In the genomic region with DNA sequence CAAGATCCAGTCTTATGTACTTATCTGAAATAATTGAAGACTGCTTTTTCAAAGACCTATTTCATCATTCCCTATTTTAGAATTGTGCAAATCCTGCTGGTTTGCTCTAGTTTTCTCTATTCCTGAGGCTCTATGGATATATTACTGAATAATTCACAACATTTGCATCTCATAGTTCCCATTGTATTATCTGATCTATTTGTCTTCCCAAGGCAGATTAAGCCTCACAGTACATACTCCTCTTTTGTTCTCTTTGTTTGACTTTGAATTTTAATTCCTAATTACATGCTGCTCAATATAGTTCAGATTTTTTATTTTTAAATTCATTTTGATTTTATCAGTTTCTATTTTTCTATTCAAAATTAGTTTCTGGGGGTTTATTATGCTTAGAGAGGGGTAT, we compare ENCODE assay signal across 25 mouse cellular contexts.
"Had no signal": no experiment of that assay in that cellular context is flagged by ENCODE, and none has a peak within 500 bp of the region (broad histone marks: within the 10 kb centered on the region; RNA-seq: fewer than 3 reads in every experiment).

No protein-coding gene starts in this region.

- H3K27ac ChIP-seq: gastrocnemius, adult 2 months; heart, embryonic 10.5 days; hindbrain, embryonic 10.5 days; hindbrain, embryonic 15.5 days; intestine, embryonic 15.5 days; kidney, embryonic 15.5 days; kidney, postnatal 0 days; limb, embryonic 13.5 days; limb, embryonic 15.5 days; liver, embryonic 12.5 days had no signal

- H3K4me2 ChIP-seq: heart, embryonic 12.5 days; hindbrain, embryonic 15.5 days; intestine, embryonic 15.5 days; kidney, embryonic 15.5 days; limb, embryonic 13.5 days; limb, embryonic 15.5 days; liver, embryonic 12.5 days had no signal

- H3K27me3 ChIP-seq: heart, embryonic 12.5 days; hindbrain, embryonic 15.5 days; intestine, embryonic 15.5 days; kidney, embryonic 15.5 days; limb, embryonic 13.5 days; limb, embryonic 15.5 days; liver, embryonic 12.5 days had no signal

- H3K9me3 ChIP-seq: heart, embryonic 10.5 days; heart, embryonic 12.5 days; hindbrain, embryonic 10.5 days; hindbrain, embryonic 15.5 days; intestine, embryonic 15.5 days; kidney, embryonic 15.5 days; limb, embryonic 13.5 days; limb, embryonic 15.5 days; liver, embryonic 12.5 days had no signal

- H3K4me1 ChIP-seq: heart, embryonic 10.5 days; heart, embryonic 12.5 days; hindbrain, embryonic 10.5 days; hindbrain, embryonic 15.5 days; intestine, embryonic 15.5 days; kidney, embryonic 15.5 days; limb, embryonic 13.5 days; limb, embryonic 15.5 days; liver, embryonic 12.5 days had no signal

- DNase-seq: gastrocnemius, adult 2 months; gastrocnemius, postnatal 10 days; gastrocnemius, postnatal 25 days; heart, adult 18-20 months; heart, postnatal 10 days; heart, postnatal 4 days; kidney, adult 18-20 months; kidney, adult 9 months; kidney, postnatal 14 days; kidney, postnatal 36 days; layer of hippocampus, adult 9-11 months; layer of hippocampus, postnatal 36 days; left cerebral cortex, postnatal 4 days had no signal

- ATAC-seq: inflammation-experienced regulatory T-cells, adult 6 months; intestine, embryonic 15.5 days; intestine, postnatal 0 days; liver, embryonic 12.5 days had no signal

- H3K9ac ChIP-seq: heart, embryonic 12.5 days; hindbrain, embryonic 15.5 days; intestine, embryonic 15.5 days; kidney, embryonic 15.5 days; limb, embryonic 13.5 days; limb, embryonic 15.5 days; liver, embryonic 12.5 days had no signal

- H3K4me3 ChIP-seq: gastrocnemius, adult 2 months; heart, embryonic 10.5 days; heart, embryonic 12.5 days; hindbrain, embryonic 10.5 days; hindbrain, embryonic 15.5 days; intestine, embryonic 15.5 days; kidney, embryonic 15.5 days; limb, embryonic 13.5 days; limb, embryonic 15.5 days; liver, embryonic 12.5 days had no signal

- H3K36me3 ChIP-seq: heart, embryonic 10.5 days; heart, embryonic 12.5 days; hindbrain, embryonic 10.5 days; hindbrain, embryonic 15.5 days; intestine, embryonic 15.5 days; kidney, embryonic 15.5 days; limb, embryonic 13.5 days; limb, embryonic 15.5 days; liver, embryonic 12.5 days had no signal
